Mouse (Mus musculus): Measurements from ENCODE around the gene Olig2.
A peak's percentile ranks its signal among the peaks of the same experiment; 100 is the strongest.

The Olig2 gene

DNA sequence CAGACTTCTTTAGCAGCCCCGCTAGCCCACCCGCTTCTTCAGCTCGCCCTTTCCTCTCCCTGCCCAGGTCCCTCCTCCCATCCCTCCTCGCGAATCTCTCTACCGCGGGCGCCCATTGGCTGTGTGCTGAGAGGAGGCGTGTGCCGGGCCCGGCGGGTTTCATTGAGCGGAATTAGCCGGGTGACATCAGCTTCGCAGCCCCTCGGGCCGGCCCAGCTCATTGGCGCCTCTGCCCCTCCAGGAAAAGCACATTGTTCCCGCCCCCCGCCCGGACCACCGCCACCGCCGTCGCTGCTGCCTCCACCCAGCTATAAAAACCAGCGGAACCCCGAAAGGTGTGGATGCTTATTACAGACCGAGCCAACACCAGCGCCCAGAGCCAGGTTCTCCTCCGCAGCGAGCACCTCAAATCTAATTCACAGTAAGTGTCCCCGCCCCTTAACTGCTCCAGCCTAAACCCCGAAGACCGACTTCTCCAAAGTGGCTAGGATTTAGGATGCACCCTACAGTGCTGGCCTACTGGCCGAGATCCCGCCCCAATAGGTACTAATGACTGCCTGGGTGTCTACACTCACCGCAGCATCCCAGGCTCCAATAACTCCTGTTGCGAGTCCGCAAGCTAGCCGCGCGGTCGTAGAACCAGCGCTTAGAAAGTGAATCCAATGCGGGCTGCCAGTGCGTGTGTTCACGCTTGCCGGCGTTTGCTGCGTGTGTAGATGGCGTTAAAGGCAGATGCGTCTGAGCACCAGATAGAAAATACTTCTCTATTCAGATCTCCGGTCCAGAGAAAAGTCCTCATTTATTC lies at the start of gene Olig2:
Gene Olig2, plus strand, starts transcription at position 225 of the 805 bp plus-strand sequence.
- peak; percentile 50 for DNase-seq

DNA sequence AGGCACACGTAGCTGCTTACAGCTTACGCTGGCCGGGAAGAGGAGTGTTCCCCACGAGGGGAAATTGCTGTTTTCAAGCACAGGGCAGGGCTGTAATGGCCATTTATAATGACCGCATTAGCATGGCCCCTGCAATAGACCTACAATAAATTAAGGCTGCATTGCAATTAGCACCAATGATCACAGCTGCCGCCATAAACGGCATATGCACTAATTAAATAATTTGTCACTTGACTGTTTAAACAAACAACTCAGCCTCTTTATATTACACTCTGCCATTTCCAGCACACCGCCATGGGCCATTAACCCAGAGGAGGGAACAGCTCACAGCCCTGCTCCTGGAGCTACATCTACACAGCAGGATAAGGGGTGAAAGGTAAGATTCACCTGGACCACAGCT lies 49.4 kb upstream of the Olig2 start:
- DNase-seq = no peak

- DNase-seq = no peak
Measured at GRCm38 (mm10) chr16:91187046-91187445, 38.2 kb upstream of the Olig2 start.

DNA sequence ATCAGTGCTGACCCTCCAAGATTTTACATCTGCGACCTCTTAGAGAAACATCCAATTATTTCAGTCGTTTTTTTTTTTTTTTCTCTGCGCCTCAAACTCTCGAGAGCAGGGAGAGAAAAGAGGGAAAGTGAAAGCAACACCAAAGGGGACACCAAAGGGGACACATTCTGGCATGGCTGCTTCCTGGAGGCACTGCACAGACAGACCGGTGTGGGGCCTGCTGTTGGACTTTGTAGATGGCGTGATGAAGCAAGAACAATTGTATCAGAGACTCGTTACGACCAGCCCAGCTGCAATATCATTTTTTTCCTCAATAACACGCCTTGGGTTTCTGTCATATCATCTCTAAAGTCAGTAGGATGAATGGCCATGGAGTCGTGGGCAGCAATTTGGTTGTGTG lies 37.6 kb upstream of the Olig2 start:
- DNase-seq = no peak

DNA sequence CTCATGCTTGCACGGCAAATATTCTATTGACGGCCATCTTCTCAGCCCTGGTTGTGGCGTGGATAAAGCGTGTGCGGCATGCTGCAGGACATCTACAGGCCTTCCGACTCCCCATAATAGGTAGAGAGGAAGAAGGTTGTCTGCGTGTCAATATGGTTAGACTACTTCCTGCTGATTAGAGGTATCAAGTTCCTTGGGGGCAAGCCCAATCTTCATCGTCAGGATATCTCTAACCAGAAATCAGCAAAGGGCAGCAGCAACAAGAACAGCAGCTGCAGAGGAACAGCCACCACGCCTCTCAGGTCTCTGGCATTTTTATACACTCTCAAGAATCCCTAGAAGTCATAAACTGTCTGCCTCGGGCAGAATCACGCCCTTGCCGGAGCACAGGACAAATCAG lies 37.0 kb upstream of the Olig2 start:
- no peak for DNase-seq

GRCm38 (mm10) chr16:91191233-91191632 lies 34.0 kb upstream of the Olig2 start:
- DNase-seq = no peak

GRCm38 (mm10) chr16:91191663-91192237 lies 33.5 kb upstream of the Olig2 start:
- peak; percentile 32 for DNase-seq

DNA sequence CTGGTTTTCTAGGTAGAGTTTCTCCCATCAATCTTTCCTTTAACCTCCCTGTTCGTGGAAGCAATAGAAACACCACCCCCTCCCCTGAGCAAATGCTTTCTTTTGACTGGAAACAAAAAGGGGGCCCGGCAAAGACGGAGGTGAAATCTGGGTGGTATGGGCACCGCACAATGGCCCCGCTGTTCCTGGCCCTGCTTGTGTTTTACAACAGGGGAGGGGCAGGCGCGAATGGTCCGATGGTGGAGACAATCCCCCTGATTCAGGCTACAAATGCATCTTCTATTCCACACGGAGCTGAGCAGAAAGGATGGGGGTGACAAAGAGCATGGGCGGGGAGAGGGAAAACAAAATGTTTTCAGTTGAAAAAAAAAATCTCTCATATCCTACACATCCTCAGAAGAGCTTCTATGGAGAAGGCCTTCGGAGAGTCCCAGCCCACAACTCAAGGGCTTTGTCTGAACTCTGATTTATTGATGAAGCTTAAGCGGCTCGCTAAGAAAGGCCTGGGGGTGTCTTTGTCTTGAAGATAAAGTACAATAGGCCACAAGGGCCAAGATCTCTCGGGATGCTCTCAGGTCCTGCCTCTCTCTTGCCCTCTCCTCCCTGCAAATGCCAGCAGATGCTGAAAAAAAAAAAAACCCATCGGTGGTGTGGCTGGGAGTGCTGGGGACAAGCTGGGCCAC lies 32.4 kb upstream of the Olig2 start:
- DNase-seq = no peak

- DNase-seq = no peak
Measured at GRCm38 (mm10) chr16:91199815-91200214, 25.4 kb upstream of the Olig2 start.

GRCm38 (mm10) chr16:91202989-91203388 lies 22.3 kb upstream of the Olig2 start:
- no peak for DNase-seq

DNA sequence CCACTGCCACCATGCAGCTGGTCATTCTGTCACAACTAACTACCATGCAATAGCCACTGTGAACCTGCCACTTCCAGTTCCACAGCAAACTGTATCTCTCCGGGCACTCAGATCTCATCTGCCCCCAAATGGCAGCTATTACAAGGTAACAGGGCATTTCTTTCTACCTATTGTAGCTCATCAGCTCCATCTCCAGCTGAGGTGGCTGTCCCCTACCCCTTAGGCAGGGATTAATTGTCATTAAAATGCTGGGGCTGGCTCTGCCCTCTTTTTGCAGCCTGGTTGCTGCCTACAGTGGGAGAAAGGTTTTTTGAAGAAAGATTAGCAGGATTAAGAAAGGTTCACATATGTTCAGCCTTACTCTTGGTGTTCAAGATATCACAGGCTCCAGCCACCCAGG lies 18.9 kb upstream of the Olig2 start:
- DNase-seq = no peak

DNA sequence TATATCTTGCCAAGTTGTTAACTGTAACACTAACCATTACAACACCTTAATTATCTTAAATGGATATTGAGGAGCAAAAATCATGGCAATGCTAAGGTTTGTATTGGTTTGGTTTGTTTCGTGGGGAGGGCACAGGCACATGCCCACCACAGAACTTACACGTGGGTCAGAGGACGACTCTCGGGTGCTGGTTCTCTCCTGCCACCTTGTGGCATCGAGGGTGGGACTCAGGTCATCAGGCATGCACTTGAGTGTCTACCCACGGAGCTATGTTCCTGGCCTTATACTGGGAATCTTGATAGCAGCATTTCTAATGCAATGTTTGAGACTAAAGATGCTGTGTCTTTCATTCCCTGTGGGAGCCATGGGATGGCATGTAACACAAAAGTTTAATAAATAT lies 8.2 kb upstream of the Olig2 start:
- no peak for DNase-seq

DNA sequence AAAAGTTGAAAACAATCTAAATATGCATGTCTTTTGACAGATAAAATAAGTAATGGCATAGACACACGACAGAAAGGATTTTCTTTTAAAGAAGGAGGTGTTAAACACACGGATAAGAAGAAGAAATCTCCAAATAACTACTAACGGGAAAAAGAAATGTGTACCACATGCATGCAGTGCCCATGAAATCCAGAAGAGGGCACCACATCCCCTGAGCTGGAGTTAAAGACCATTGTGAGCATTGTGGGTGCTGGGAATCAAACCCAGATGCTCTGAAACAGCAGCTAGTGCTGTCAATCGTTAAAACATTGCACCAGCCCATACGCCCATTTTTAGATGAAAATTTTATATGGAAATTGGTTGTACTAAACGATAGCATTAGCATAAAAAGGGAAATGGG lies 7.3 kb upstream of the Olig2 start:
- no peak for DNase-seq

GRCm38 (mm10) chr16:91219246-91219645 lies 6.0 kb upstream of the Olig2 start:
- DNase-seq = no peak

GRCm38 (mm10) chr16:91222171-91222642 lies 3.0 kb upstream of the Olig2 start:
- peak; percentile 8 for DNase-seq

DNA sequence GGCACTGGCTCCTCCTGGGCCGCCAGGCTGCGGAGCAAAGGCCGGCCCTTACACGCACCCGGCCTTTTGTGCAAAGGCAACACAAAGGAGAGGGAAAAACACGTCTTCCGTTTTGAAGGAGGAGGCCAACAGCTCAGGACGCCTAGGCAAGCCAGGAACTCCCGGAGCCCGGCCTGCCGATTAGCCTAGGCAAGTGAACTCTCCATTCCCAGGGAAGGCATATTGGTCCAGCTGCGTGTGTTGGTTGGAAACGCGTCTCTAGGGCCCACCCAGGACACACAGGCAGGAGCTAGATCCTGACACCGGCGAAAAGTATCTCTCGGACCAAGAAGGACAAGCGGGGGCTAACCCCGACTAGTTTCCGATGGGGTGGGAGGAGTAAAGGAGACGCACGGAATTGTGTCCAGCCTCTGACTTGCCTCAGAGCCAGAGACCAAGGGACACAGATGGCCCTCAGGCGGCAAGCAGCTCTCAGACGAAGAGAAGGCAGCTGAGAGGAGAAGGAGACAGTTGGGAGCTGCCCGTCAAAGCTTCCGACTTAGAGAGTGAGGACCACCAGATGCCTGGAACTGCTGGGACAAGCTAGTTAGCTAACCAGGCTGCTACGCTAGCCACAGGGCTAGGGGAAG lies 2.5 kb upstream of the Olig2 start:
- no peak for DNase-seq

DNA sequence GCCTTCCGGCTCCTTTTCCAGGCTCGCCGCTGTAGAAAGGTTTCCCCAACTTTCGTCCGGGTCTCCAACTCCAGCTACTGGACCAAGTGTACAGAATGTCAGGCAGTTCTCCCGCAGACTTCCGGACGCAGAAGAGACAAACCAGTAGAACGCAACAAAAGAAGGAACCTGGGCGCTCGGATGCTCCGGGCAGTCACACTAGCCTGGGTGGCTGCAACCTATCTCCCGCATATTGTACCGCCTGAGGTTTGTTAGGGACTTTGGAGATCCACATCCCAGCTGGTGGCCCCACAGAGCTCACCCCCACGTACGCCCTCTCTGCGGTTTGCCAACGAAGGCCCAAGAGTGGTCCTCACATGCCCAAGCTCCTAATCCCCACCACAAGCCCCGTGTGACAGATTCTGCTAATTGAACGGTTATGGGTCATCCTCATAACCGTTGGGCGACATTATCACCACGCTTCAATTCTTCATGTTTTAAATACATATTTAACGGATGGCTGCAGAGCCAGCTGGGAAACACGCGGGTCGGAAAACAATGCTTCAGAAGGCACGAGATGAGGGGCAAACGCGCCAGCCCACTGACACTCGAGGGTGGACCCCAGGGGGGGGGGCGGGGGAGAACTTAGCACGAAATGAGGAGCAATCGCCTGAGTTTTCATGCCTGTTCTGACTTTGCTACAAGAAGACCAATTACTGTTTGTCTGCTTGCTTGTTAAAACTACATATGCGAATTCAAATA lies 1.8 kb upstream of the Olig2 start:
- no peak for DNase-seq

GRCm38 (mm10) chr16:91224068-91224402 lies 1.2 kb upstream of the Olig2 start:
- DNase-seq = no peak

DNA sequence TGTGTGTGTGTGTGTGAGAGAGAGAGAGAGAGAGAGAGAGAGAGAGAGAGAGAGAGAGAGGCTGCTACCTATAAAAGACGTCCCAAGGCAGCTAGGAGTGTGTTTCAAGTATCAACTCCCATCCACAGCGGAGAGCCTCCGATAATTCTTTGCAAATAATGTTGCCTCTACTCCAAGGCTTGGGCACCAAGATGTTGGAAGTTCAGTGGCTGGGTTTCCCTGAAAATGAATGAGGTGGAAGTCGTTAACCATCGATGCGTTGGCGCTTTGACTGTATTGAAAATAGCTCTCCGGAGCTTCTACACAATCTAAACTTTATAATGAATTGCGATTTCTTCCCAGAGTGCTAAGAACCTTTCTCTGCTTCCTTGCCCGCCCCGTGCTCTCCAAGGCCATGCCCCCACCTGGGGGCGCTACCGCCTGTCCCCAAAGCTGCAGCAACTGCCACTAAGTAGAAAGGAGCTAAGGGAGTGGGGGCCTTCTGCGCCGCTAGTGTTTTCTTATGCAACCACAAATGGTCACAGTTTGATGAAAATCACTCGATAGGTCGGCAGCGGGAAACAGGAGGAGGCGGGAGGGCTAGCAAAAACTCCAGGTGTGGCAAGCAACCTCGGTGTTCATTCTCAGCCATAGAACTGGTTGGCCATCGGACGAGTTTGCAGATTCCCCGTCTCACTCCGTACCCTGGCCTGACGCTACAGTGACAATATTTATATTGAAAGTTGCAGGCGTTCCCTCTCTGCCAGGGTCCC lies 600 bp upstream of the Olig2 start:
- peak; percentile 33 for DNase-seq

GRCm38 (mm10) chr16:91226038-91226882 lies 1.0 kb downstream of the Olig2 start:
- peak; percentile 14 for DNase-seq

Data from right cerebral cortex, postnatal 14 days (tissue).